Comparison of ENCODE assay signal across 7 mouse cellular contexts in the genomic region with DNA sequence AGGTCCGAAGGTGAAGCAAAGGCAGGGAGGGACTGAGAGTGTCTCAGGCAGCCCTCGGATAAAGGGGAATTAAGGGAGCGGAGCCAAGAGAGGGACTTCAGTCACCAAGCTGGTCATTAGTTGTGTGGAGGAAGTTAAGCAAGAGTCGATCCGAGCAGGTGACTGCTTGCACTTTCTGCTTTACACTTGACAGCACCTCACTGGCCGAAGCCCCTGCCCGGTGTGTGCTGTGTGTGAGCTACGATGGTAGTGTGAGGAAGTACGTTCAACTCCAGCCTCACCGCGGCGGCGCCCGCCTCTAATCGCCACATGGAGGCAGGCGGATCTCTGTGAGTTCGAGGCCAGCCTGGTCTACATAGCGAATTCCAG. TPM values are rescaled to one million over a fixed set of nuclear protein-coding genes. Genes with fewer than 3 reads are reported as not detected.
A peak's percentile ranks its signal among the peaks of the same experiment; 100 is the strongest.
DNase-seq lines count a peak whose midpoint lies in the region; ATAC-seq lines count a peak whose summit lies in the region.

No protein-coding gene starts in this region.

- no peaks in the 10 kb centered on the region for H3K36me3 ChIP-seq in lung, embryonic 15.5 days
- no peaks in the 10 kb centered on the region for H3K36me3 ChIP-seq in embryonic facial prominence, embryonic 12.5 days
- no peaks in the 10 kb centered on the region for H3K36me3 ChIP-seq in hindbrain, embryonic 10.5 days
- H3K36me3 ChIP-seq in liver, embryonic 16.5 days (ENCODE audit: control insufficient read depth, insufficient read depth), result no peaks in the 10 kb centered on the region
- H3K36me3 ChIP-seq in stomach, embryonic 14.5 days (ENCODE audit: control insufficient read depth, insufficient read depth, low read length), result no peaks in the 10 kb centered on the region

- peak overlapping the region; percentile 90 for H3K9ac ChIP-seq in lung, embryonic 15.5 days
- peak overlapping the region; percentile 73 for H3K9ac ChIP-seq in embryonic facial prominence, embryonic 12.5 days
- peak overlapping the region; percentile 87 for H3K9ac ChIP-seq in liver, embryonic 16.5 days (ENCODE audit: low read depth, low read length)
- H3K9ac ChIP-seq in stomach, embryonic 14.5 days (replicated peaks; ENCODE audit: low read depth, low read length), result peak overlapping the region; percentile 31; the same call in 1 of the 2 replicates

- no peak for DNase-seq in lung, postnatal 10 days
- DNase-seq in hindbrain, embryonic 10.5 days (ENCODE audit: low spot score), result no peak
- no peak for DNase-seq in cerebellum, adult 11-12 months

- 0% methylated on average over 18 of the region's 18 CpGs for WGBS in lung, embryonic 15.5 days
- whole genome bisulfite sequencing in embryonic facial prominence, embryonic 12.5 days, result under 1% methylated on average over 18 of the region's 18 CpGs
- 1% methylated on average over 18 of the region's 18 CpGs for WGBS in hindbrain, embryonic 10.5 days
- WGBS in liver, embryonic 16.5 days (ENCODE audit: insufficient replicate concordance), result under 1% methylated on average over 18 of the region's 18 CpGs
- WGBS in stomach, embryonic 14.5 days, result under 1% methylated on average over 18 of the region's 18 CpGs

- peak overlapping the region; percentile 82 for H3K4me2 ChIP-seq in lung, embryonic 15.5 days
- H3K4me2 ChIP-seq in embryonic facial prominence, embryonic 12.5 days (replicated peaks), result peak overlapping the region; percentile 81
- peak overlapping the region; percentile 85 for H3K4me2 ChIP-seq in liver, embryonic 16.5 days (ENCODE audit: low read depth, low read length)
- peak overlapping the region; percentile 76 for H3K4me2 ChIP-seq in stomach, embryonic 14.5 days (replicated peaks; ENCODE audit: low read depth, low read length)

- H3K27ac ChIP-seq in lung, embryonic 15.5 days, result peak overlapping the region; percentile 100
- peak overlapping the region; percentile 98 for H3K27ac ChIP-seq in embryonic facial prominence, embryonic 12.5 days
- peak overlapping the region; percentile 98 for H3K27ac ChIP-seq in hindbrain, embryonic 10.5 days
- H3K27ac ChIP-seq in liver, embryonic 16.5 days (ENCODE audit: low read length), result peak overlapping the region; percentile 95
- H3K27ac ChIP-seq in stomach, embryonic 14.5 days (ENCODE audit: low read length), result peak overlapping the region; percentile 98

- no peak for ATAC-seq in lung, embryonic 15.5 days (ENCODE audit: borderline replicate concordance, extremely low read depth, low FRiP score, low TSS enrichment)
- ATAC-seq in embryonic facial prominence, embryonic 12.5 days (ENCODE audit: insufficient number of reproducible peaks, insufficient read depth, low FRiP score, low TSS enrichment), result no peak
- peak; percentile 10; the same call in 1 of the 2 replicates for ATAC-seq in liver, embryonic 16.5 days (ENCODE audit: low read depth)
- ATAC-seq in stomach, embryonic 14.5 days (ENCODE audit: insufficient number of reproducible peaks, insufficient read depth, low FRiP score, low read depth), result peak; percentile 33

- H3K27me3 ChIP-seq in lung, embryonic 15.5 days, result no peaks in the 10 kb centered on the region
- no peaks in the 10 kb centered on the region for H3K27me3 ChIP-seq in embryonic facial prominence, embryonic 12.5 days
- no peaks in the 10 kb centered on the region for H3K27me3 ChIP-seq in hindbrain, embryonic 10.5 days (ENCODE audit: insufficient read depth, poor library complexity, severe bottlenecking)
- H3K27me3 ChIP-seq in liver, embryonic 16.5 days (ENCODE audit: control insufficient read depth, insufficient read depth, low read depth, low read length), result no peaks in the 10 kb centered on the region
- H3K27me3 ChIP-seq in stomach, embryonic 14.5 days (ENCODE audit: control insufficient read depth, insufficient read depth, low read length), result no peaks in the 10 kb centered on the region

- H3K4me3 ChIP-seq in lung, embryonic 15.5 days, result peak overlapping the region; percentile 79
- peak overlapping the region; percentile 67 for H3K4me3 ChIP-seq in embryonic facial prominence, embryonic 12.5 days
- H3K4me3 ChIP-seq in hindbrain, embryonic 10.5 days, result peak overlapping the region; percentile 75
- H3K4me3 ChIP-seq in liver, embryonic 16.5 days (ENCODE audit: low read depth, low read length), result peak overlapping the region; percentile 82
- peak overlapping the region; percentile 82 for H3K4me3 ChIP-seq in stomach, embryonic 14.5 days (ENCODE audit: low read depth, low read length)

- no peaks in the 10 kb centered on the region for H3K9me3 ChIP-seq in lung, embryonic 15.5 days
- H3K9me3 ChIP-seq in embryonic facial prominence, embryonic 12.5 days, result no peaks in the 10 kb centered on the region
- H3K9me3 ChIP-seq in hindbrain, embryonic 10.5 days, result no peaks in the 10 kb centered on the region
- H3K9me3 ChIP-seq in liver, embryonic 16.5 days (replicated peaks; ENCODE audit: control insufficient read depth, low read length), result no peaks in the 10 kb centered on the region
- no peaks in the 10 kb centered on the region for H3K9me3 ChIP-seq in stomach, embryonic 14.5 days (ENCODE audit: control insufficient read depth, low read depth, low read length)

- H3K4me1 ChIP-seq in lung, embryonic 15.5 days, result peaks cover 22% of the 10 kb centered on the region
- peaks cover 20% of the 10 kb centered on the region for H3K4me1 ChIP-seq in embryonic facial prominence, embryonic 12.5 days
- peaks cover 25% of the 10 kb centered on the region for H3K4me1 ChIP-seq in hindbrain, embryonic 10.5 days (replicated peaks)
- H3K4me1 ChIP-seq in liver, embryonic 16.5 days (ENCODE audit: control insufficient read depth, low read depth, low read length), result peaks cover 19% of the 10 kb centered on the region
- H3K4me1 ChIP-seq in stomach, embryonic 14.5 days (ENCODE audit: control insufficient read depth, insufficient read depth, low read length), result peaks cover 9% of the 10 kb centered on the region

RNA-seq across cellular contexts. Expression of gene Atf7, which starts 0.4 kb away (rescaled TPM):
- 40.6 and 47.0 TPM in 2 replicates for polyA plus RNA-seq in lung, embryonic 15.5 days (2015; fragmentation: Nextera tagmentation; extraction: Ambion mirVana)
- polyA plus RNA-seq in embryonic facial prominence, embryonic 12.5 days (2016; fragmentation: Nextera tagmentation; extraction: Ambion mirVana), result 33.7 and 34.2 TPM in 2 replicates
- polyA plus RNA-seq in hindbrain, embryonic 10.5 days (2016; fragmentation: Nextera tagmentation; extraction: Ambion mirVana), result 17.5 and 20.4 TPM in 2 replicates
- polyA plus RNA-seq in liver, embryonic 16.5 days (2015; fragmentation: Nextera tagmentation; extraction: Ambion mirVana), result 10.2 and 11.1 TPM in 2 replicates
- 42.7 and 48.9 TPM in 2 replicates for polyA plus RNA-seq in stomach, embryonic 14.5 days (2014; fragmentation: Nextera tagmentation; extraction: Ambion mirVana)

RNA-seq across cellular contexts. Expression of gene Gm28047, which starts 0.8 kb away (rescaled TPM):
- polyA plus RNA-seq in lung, embryonic 15.5 days (2015; fragmentation: Nextera tagmentation; extraction: Ambion mirVana), result not detected in 2 replicates
- polyA plus RNA-seq in embryonic facial prominence, embryonic 12.5 days (2016; fragmentation: Nextera tagmentation; extraction: Ambion mirVana), result not detected in 2 replicates
- polyA plus RNA-seq in hindbrain, embryonic 10.5 days (2016; fragmentation: Nextera tagmentation; extraction: Ambion mirVana), result not detected in 2 replicates
- not detected in 2 replicates for polyA plus RNA-seq in liver, embryonic 16.5 days (2015; fragmentation: Nextera tagmentation; extraction: Ambion mirVana)
- not detected in 2 replicates for polyA plus RNA-seq in stomach, embryonic 14.5 days (2014; fragmentation: Nextera tagmentation; extraction: Ambion mirVana)

RNA-seq across cellular contexts. Expression of gene Atp5g2, which starts 46.5 kb away (rescaled TPM):
- polyA plus RNA-seq in lung, embryonic 15.5 days (2015; fragmentation: Nextera tagmentation; extraction: Ambion mirVana), result 70.9 and 83.1 TPM in 2 replicates
- polyA plus RNA-seq in embryonic facial prominence, embryonic 12.5 days (2016; fragmentation: Nextera tagmentation; extraction: Ambion mirVana), result 61.0 and 68.1 TPM in 2 replicates
- polyA plus RNA-seq in hindbrain, embryonic 10.5 days (2016; fragmentation: Nextera tagmentation; extraction: Ambion mirVana), result 63.3 and 73.4 TPM in 2 replicates
- polyA plus RNA-seq in liver, embryonic 16.5 days (2015; fragmentation: Nextera tagmentation; extraction: Ambion mirVana), result 25.6 and 26.0 TPM in 2 replicates
- polyA plus RNA-seq in stomach, embryonic 14.5 days (2014; fragmentation: Nextera tagmentation; extraction: Ambion mirVana), result 86.0 and 99.3 TPM in 2 replicates

Comparison
In these comparisons a context has a peak if more than half of its experiments do, and no peak if none do; other contexts are left out.
1. ATAC-seq: peak in liver, embryonic 16.5 days (single experiment) and stomach, embryonic 14.5 days (single experiment); none in lung, embryonic 15.5 days (single experiment) and embryonic facial prominence, embryonic 12.5 days (single experiment).
2. H3K9ac ChIP-seq: peak in every context shown above with its lines; median percentile 90 in lung, embryonic 15.5 days; 87 in liver, embryonic 16.5 days; 73 in embryonic facial prominence, embryonic 12.5 days; 31 in stomach, embryonic 14.5 days.
3. Peak in every context shown above with its lines, with median percentiles within 50 percentile points of each other: H3K27ac ChIP-seq, H3K4me2 ChIP-seq and H3K4me3 ChIP-seq.